Mouse (Mus musculus): ENCODE data around the gene Usf3.

The Usf3 gene

DNA sequence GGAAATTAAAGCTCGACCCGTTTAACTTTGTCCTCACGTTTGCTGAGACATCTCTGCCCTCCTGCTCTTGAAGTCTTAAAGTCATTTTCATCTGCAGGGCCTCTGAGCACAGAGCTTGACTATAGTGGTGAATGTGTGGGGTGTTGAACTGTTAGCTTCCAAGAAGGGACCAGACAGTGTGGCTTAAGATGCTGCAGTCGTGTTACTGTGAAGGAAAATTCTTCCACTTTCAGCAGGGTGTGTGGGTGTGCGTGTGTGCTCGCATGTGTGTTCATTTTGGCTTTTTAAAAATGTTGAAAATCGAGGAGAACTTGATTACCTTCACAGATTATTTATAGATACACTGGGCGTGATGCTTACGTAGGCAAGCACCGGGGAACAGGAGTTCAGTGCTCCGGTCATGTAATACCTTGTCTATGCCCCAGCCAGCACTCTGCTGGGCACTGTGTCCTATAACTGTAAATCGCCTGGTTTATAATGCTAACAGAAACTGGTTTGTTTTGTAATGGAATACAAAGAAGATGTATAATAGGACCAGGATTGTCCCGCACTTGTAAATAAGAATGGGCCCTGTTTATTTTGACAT is 53.8 kb downstream of the Usf3 start:
- no peak for DNase-seq (ENCODE audit: low read depth in 1 of 2, low spot score in 2 of 2)

DNA sequence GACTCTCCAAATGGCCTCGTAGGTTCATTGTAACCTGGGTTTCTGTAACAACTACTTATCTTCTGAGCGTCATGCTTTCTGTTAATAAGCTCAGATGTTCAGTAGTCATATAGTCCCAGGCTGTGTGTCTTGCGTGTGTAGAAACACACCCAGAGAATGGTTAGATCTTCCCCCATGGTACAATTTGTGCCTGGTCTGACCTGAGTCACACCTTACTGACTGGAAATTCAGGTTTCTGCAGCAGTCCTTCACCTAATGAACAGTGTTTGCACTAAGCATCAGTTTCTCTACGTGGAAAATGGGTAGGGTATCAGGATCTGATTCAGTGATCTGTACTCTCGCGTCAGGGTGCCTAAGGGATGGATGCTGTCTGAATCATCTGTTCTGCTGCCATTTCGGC is 60.0 kb downstream of the Usf3 start:
- no peak for DNase-seq (ENCODE audit: low read depth in 1 of 2, low spot score in 2 of 2)

DNA sequence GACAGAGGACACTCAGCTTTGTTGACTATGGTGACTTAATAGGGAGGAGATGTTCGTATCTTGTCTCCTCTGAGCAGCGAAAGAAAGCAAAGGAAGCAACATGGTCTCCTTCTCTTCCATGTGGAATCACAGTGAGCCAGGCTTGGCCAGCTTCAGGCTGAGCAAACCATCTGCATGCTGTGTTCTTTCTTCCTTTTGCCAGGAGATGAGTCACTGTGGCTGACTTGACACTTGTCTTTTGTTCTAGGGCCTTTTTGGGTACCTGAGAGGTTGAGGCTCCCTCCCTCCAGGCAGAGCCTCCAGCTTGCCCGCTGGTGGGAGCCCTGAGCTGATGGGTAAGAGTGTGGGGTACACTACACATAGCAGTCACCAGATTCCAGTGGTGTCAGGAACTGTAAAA is 64.8 kb downstream of the Usf3 start:
- DNase-seq (ENCODE audit: low read depth in 1 of 2, low spot score in 2 of 2) = no peak

DNA sequence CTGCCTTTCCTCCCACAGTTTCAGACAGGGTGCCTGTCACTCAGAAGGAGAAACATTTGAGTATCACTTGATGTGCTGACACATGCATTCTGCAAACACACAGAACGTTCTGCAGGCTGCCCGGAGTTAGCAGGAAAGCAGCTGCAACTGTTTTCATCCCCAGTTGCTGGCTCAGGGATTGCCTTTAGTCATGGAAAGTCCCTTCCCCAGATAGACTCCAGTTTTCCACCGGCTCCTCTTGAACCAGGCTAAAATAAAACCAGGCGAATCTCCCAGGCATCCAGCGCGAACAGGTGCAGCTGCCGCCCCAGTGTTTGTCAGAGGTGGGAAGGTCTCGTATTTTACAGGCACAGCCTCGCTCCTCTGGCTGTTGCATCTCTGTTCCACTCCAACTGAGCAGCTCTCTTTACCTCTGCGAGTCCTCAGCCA is 65.8 kb downstream of the Usf3 start:
- no peak for DNase-seq (ENCODE audit: low read depth in 1 of 2, low spot score in 2 of 2)

DNA sequence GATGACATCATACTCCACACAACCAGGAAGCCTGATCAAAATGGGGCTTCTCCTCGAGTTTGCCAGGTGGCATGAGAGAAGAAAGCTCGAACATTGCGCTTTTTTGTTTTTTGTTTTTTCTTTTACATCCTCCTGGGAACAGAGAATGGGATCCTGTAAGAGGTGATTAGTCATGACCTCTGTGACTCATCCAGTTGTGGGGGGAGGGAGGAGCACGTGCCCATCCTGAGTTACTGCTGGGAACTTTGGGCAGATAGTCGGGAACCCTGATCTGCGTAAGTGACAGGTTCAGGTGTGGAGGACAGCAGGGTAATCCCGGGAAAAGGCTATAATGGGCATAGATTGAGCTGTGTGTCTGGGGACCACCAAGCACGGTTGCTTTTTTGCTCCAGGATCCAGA is 67.4 kb downstream of the Usf3 start:
- DNase-seq (ENCODE audit: low read depth in 1 of 2, low spot score in 2 of 2) = no peak

DNA sequence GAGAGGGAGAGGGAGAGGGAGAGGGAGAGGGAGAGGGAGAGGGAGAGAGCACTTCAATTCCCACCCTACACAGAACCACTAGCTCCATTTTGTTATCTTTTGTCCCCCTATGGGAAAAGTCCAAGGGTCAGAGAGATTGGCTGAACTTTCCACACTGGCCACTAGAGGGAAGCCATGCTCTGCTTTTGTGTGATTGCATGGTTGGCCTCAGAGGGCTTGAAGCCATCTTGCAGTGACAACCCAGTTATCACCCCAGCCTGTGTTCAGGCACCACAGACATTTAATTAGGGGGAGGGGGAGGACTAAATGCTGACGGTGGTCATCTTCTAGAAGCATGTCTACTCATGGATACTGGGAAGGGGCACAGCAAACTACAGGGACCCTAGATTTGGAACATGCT is 69.6 kb downstream of the Usf3 start:
- peak; percentile 30 to 49 for DNase-seq (ENCODE audit: low read depth in 1 of 2, low spot score in 2 of 2)

DNA sequence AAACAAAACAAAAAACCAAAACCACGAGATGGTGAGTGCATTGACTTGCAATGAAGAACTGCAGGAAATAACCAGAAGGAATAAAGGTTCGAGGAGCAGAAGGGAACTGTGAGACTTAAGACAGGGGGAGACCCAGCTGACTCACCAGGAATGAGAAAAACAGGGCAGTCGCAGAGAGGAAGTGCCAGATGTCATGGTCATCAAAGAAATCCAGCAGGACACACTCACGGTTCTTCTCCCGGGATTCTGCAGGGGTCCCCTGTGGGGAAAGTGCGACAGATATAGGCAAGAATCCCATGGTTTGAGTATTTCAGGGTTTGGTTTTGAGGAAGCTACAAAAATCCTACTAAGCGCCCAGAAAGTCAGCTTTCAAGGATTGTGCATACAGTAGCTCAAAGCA is 70.3 kb downstream of the Usf3 start:
- no peak for DNase-seq (ENCODE audit: low read depth in 1 of 2, low spot score in 2 of 2)

DNA sequence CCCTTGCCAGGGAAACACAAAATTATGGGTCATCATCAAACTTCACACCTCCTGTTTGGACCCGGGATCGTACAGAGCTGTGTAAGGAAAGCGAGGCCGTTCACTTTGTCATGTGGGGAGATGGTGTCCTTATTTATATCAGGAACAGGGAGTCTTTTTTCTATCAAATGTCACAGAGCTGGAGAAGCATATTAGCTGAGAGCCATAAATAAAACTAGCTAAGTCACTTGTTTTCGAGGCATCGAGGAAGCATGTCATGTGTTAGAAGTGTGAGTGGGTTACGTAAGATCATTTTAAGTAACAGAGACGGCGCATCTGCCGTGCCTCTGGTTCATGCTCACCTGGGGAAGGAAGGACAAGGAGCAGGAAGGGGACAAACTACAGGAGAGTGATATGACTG is 76.9 kb downstream of the Usf3 start:
- no peak for DNase-seq (ENCODE audit: low read depth in 1 of 2, low spot score in 2 of 2)

DNA sequence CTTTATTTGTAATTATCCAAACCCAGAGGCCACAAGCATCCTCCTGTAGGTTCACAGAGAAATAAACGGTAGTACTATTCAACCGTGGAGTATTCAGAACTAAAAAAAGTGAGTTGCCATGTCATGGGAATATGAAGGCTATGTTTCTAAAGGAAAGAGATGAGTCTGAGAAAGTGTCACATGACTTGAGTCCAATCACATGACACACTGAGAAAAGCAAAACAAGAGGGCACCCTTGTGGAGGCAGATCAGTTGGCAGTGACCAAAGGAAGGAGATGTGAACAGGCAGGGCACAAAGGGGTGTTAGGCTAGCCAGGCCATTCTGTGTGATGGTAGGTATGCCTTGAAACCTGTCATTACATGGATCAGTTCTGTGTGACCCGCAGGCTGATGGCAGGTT is 79.7 kb downstream of the Usf3 start:
- no peak for DNase-seq (ENCODE audit: low read depth in 1 of 2, low spot score in 2 of 2)

DNA sequence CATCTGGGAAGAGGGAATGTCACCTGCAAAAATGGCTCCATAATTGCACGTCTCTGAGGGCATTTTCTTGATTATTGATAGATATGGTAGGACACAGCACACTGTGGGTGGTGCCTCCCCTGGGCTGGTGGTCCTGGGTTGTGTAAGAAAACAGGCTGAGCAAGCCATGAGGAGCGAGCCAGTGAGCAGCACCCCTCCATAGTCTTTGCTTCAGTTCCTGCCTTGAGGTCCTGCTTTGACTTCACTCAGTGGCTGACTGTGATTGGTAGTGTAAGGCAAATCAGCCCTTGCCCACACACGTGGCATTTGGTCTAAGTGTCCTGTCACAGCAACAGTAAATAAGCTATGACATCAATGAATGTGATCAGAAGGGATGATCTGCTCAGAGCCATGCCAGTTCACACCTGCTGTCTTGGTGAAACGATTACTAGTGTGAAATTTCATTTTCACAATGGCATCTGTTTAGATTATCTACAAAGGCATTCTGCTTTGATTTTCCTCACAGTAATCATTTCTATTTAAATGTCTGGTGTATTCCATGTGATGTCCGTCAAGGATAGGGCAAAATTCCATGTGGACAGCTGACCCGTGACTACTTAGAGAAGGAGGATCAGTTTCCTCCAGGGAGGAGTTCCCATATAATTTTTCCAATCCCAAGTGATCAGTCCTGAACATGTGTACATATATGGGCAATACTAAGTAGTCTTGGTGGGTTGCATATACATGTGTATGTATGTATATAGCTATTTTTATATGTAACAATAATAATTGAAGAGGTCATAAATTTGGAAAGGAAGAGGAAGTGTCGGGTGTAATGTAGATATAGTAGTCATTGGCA is 81.0 kb downstream of the Usf3 start:
- DNase-seq (ENCODE audit: low read depth in 1 of 2, low spot score in 2 of 2) = no peak

DNA sequence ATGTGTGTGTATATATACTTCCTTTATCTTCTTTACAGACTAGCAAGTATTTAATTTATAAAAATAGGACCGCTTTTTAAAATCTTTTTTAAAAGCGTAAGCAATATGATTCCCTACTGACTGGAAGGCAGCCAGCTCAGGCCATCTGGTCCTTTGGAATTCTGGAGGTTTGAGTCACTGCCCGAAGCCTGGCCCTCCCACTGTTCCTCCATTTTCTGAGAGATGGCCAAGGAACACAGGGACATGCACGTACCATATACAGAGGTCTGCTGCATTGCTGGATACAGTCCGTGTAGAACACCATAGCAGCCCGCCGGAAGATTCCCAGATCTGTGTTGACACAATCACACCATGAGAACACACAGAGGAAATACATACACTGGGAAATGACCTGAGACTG is 81.7 kb downstream of the Usf3 start:
- no peak for DNase-seq (ENCODE audit: low read depth in 1 of 2, low spot score in 2 of 2)

DNA sequence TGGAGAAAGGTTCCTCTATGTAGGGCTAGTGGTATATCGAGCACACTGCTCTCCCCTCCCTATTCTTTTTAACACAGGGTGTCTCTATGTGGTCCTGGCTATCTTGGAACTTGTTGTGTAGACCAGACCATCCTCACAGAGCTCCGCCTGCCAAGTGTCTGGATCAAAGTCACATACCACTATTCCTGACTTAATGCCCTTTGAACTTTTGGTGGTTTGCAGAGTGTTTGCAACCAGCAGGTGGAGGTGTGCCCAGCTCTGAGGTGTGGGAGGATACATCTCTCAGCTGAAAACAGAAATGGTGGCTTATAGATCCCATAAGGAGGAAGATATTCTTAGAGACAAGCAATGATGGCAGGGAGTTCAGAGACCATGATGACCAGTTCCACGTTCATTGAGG is 84.4 kb downstream of the Usf3 start:
- no peak for DNase-seq (ENCODE audit: low read depth in 1 of 2, low spot score in 2 of 2)

DNA sequence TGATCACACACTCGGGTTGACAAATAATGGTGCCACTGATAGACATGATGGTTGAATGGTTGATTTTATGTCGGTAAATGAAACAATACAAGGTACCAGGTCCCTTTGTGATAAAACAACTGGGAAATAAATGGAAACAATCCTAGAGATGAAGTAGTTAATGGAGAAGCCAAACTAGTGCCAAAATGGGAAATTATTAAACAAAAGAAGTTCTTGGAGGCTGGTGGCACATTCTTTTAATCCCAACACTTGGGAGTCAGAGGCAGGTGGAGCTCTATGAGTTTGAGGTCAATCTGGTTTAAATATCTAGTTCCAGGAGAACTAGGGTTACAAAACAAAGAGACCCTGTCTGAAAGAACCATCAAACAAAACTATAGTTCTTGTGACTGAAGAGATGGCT is 91.9 kb downstream of the Usf3 start:
- DNase-seq (ENCODE audit: low read depth in 1 of 2, low spot score in 2 of 2) = no peak

DNA sequence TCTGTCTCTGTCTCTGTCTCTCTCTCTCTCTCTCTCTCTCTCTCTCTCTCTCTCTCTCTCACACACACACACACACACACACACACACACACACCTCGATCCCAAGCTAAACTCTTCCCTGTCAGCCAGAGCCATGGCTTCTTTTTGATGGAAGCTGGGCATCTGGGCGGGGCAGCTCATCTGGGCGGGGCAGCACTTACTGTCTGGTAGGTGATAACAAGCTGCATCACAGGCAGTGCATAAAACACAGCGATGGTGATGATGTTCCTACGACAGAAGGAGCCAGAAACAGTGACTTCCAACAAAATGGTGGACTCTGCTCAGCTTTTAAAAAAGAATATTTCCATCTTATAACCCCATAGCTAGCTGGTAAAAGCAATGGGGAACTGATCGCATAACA is 92.5 kb downstream of the Usf3 start:
- DNase-seq (ENCODE audit: low read depth in 1 of 2, low spot score in 2 of 2) = no peak

DNA sequence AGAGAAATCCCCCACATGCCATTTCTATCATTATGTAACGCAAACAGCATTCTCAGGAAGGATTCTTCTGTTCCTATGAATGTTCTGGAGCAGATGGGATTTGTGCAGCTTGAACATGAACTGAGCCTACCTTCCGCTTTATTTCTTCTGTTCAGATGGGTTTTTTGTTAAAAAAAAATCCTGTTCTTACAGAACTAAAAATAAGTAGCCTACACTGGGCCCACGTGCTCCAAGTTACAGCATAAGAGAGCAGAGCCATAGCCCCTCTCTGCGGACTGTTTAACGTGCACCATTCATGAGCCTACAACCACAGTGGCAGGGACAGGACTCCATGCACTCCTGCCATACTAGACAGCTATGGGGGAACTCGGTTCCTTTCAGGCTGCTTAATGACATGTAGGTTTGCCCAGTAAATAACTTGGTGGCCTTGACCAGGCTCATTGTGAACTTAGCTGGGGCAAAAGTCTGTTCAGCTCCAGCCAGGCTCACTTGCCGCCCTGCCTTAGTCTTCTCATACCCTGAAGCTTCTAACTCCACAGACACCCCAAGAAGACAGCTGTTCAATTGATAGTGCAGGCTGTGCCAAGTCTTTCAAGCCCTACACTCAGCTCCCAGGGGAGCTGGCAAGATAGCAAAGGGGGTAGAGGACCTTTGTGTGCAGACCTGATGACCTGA is 95.6 kb downstream of the Usf3 start:
- DNase-seq (ENCODE audit: low read depth in 1 of 2, low spot score in 2 of 2) = no peak

DNA sequence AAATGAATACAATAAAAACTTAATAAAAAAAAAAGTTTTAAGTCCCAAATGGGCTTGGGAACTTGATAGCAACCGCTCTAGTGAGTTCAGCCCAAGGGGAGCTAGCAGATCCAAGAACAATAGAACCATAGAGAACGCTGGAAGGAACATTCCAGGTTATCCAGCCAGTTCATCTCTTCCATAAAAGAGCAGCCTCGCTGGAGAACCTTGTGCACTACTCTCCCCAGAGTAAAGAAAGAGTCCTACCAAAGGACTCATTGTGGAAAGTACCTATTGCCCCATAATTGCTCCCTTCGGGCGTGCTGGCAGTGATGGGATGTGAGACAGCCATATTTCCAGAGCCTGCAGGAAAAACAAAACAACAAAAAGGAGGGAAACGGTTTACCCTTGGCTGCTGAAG is 96.5 kb downstream of the Usf3 start:
- no peak for DNase-seq (ENCODE audit: low read depth in 1 of 2, low spot score in 2 of 2)

DNA sequence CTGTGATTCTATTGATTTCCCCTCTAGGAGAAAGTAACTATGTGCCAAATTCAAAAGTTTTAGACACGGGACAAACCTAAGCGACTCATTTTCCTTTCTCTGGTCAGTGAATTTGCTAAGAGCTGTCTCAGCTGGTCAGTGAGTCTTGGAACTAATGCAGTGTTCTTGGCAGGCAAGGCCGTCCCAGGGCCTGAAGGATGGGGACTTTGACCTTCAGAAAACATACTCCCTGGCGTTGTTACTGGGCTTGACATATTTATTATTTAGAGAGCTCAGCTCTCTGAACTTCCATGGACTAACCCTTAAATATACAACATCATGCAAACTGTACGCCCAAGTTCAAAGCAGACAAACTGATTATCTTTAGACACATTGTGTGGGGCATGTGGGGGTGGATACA is 97.6 kb downstream of the Usf3 start:
- no peak for DNase-seq (ENCODE audit: low read depth in 1 of 2, low spot score in 2 of 2)

DNA sequence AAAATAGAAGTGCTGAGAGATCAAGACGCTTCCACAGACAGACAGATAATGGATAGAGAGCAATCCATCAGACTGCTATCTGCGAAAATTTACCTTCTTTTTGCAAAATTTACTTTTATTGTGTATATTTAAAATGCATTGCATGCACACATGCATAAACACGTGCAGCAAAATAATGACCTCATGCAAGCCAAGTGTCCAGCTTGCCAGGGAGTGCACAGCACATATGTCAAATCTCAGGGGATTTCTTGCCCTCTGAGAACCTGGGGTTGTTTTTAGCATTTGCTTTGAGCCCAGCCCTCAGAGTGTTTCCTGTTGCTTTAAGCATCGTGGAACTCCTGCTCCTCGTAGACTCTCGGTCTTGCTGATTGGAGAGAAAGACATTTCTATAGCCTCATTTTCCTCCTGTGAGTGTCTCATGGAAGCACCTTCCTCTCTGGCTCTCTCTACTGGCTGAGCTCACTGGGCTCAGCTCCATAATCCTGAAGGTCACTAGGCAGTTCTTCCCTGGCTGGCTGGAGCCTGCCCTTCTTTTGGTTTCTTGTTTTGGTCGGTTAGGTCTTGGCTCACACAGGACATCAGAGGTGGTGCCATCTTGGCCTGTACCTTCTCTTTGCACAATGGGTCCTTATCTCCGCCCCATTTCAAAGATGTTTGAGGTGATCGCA is 98.5 kb downstream of the Usf3 start:
- DNase-seq (ENCODE audit: low read depth in 1 of 2, low spot score in 2 of 2) = no peak
